Mouse (Mus musculus): ENCODE measurements around the gene Rbfox1. TPM values are rescaled to one million over a fixed set of nuclear protein-coding genes. Genes with fewer than 3 reads are reported as not detected.

Rbfox1 gene
- polyA plus RNA-seq, 1 experiment from 2014 or later = 1.9 TPM

DNA sequence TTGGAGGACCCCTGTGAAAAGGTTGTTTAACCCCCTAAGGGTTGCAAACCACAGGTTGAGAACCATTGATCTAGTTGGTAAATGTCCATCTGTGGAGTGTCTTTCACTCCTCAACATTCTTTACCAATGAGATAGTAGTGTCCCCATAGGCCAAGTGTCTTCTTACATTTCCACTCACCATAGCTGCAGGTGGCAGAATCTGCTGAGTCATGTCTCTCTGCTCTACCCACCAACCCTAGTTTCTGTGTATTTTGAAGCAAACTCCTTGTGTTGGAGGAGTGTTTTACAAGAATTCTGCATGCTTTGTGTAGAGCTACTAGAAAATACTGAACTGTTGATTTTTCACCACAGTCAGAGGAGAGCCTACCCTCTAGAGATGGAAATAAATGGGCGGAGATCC, 1191.2 kb downstream of the Rbfox1 start:
- Histone ChIP-seq H3K36me3 (ENCODE audit: control insufficient read depth, insufficient read depth, low read length) (no peaks in the 10 kb centered on the region), H3K27me3 (ENCODE audit: control insufficient read depth, insufficient read depth, low read length) (no peaks in the 10 kb centered on the region), H3K9ac (ENCODE audit: low read length) (no peak overlapping the region), H3K4me2 (replicated peaks; ENCODE audit: low read depth) (no peak overlapping the region), H3K4me3 (ENCODE audit: low read depth, low read length) (no peak overlapping the region), H3K4me1 (replicated peaks; ENCODE audit: control insufficient read depth, insufficient read depth) (no peaks in the 10 kb centered on the region), H3K9me3 (ENCODE audit: control insufficient read depth, low read length) (no peaks in the 10 kb centered on the region), H3K27ac (replicated peaks) (no peak overlapping the region)
- 97% methylated on average over 1 of the region's 1 CpGs for WGBS
- TF ChIP-seq CTCF (IDR thresholded peaks at IDR 0.05; ENCODE audit: low read depth) (no peak), EP300 (optimal IDR thresholded peaks at IDR 0.05) (no peak)
- DNase-seq (ENCODE audit: low spot score) (no peak), ATAC-seq (ENCODE audit: low FRiP score, low TSS enrichment) (no peak)

DNA sequence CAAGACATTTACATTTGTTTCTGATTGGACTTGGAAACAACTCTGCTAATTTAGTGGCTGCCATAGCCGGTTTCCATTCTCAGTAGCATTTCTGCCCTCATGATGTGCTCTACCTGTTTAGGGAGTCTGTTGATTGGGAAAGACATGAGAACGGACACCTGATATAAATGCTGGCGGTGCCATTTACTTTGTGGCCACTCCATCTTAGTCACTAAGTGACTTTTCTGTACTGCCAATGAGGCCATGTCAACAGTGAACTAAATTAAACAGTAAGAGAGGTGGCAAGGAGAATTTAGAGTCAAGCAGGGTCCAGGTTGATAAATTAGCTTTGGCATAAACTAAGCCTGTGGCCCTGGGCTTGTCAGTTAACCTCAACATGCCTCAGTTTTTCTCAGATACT, 1191.6 kb downstream of the Rbfox1 start:
- ATAC-seq (ENCODE audit: low FRiP score, low TSS enrichment) (no peak), DNase-seq (ENCODE audit: low spot score) (no peak)
- Histone ChIP-seq H3K27me3 (ENCODE audit: control insufficient read depth, insufficient read depth, low read length) (no peaks in the 10 kb centered on the region), H3K36me3 (ENCODE audit: control insufficient read depth, insufficient read depth, low read length) (no peaks in the 10 kb centered on the region), H3K27ac (replicated peaks) (no peak overlapping the region), H3K4me1 (replicated peaks; ENCODE audit: control insufficient read depth, insufficient read depth) (no peaks in the 10 kb centered on the region), H3K4me2 (replicated peaks; ENCODE audit: low read depth) (no peak overlapping the region), H3K4me3 (ENCODE audit: low read depth, low read length) (no peak overlapping the region), H3K9ac (ENCODE audit: low read length) (no peak overlapping the region), H3K9me3 (ENCODE audit: control insufficient read depth, low read length) (no peaks in the 10 kb centered on the region)
- WGBS = 71% methylated on average over 3 of the region's 3 CpGs
- no peak for TF ChIP-seq CTCF (IDR thresholded peaks at IDR 0.05; ENCODE audit: low read depth)
- no peak for TF ChIP-seq EP300 (optimal IDR thresholded peaks at IDR 0.05)

DNA sequence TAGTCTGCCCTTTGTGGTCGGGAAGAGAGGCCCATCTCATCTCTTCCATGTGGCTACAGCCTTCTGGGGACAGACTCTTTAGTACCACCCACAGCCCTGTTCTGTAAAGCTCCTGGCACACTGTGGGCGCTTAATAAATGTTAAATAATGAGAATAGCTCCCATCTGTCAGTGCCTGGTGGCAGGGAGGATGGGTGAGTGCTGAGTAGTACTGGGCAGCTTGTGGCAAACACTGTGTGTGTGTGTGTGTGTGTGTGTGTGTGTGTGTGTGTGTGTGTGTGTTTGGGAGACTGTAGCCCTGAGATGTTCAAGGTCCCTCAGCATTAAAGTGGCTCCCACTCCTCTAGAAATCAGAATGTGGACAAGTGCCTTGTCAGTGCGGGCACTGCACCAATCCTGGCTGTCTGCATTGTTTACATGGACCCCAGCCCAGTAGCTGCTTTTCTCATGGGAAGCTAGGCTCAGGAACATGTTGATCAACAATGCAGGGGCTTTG, 1196.0 kb downstream of the Rbfox1 start:
- Histone ChIP-seq H3K27ac (replicated peaks) (no peak overlapping the region), H3K4me1 (replicated peaks; ENCODE audit: control insufficient read depth, insufficient read depth) (no peaks in the 10 kb centered on the region), H3K4me3 (ENCODE audit: low read depth, low read length) (no peak overlapping the region), H3K4me2 (replicated peaks; ENCODE audit: low read depth) (no peak overlapping the region), H3K9me3 (ENCODE audit: control insufficient read depth, low read length) (no peaks in the 10 kb centered on the region), H3K27me3 (ENCODE audit: control insufficient read depth, insufficient read depth, low read length) (no peaks in the 10 kb centered on the region), H3K36me3 (ENCODE audit: control insufficient read depth, insufficient read depth, low read length) (no peaks in the 10 kb centered on the region), H3K9ac (ENCODE audit: low read length) (no peak overlapping the region)
- whole genome bisulfite sequencing = 58% methylated on average over 3 of the region's 3 CpGs
- TF ChIP-seq CTCF (IDR thresholded peaks at IDR 0.05; ENCODE audit: low read depth) (no peak), EP300 (optimal IDR thresholded peaks at IDR 0.05) (no peak)
- ATAC-seq (ENCODE audit: low FRiP score, low TSS enrichment) (no peak), DNase-seq (ENCODE audit: low spot score) (no peak)

DNA sequence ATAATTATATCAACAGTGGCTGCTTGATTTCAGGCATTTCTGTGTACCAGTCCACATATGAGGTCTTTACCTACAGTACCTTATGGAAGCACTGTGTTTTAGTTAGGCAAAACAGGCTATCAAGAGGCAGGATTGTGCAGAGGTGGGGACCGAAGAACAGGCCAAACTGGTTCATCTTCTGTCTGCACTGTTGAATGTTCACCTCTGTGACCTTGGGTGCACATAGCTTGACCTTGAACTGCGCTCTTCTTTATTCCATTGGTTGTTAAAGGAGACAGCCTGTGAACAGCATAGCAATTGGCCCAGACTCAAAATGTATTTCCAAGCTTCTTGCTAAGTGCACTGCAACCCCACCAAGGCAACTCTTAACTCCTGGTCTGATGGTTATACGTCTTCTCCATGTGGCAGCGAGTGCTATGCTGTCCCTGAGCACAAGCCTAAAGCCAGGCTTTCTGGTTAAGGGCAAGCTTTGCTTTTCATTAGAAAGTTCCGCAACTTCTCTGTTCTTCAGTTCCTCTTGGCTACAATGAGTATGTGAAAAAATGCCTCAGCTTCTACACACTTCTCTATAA, 1196.6 kb downstream of the Rbfox1 start:
- no peaks in the 10 kb centered on the region for H3K9me3 ChIP-seq (ENCODE audit: control insufficient read depth, low read length)
- H3K4me1 ChIP-seq (replicated peaks; ENCODE audit: control insufficient read depth, insufficient read depth) = no peaks in the 10 kb centered on the region
- WGBS = 66% methylated on average over 5 of the region's 5 CpGs
- no peaks in the 10 kb centered on the region for H3K27me3 ChIP-seq (ENCODE audit: control insufficient read depth, insufficient read depth, low read length)
- no peak overlapping the region for H3K27ac ChIP-seq (replicated peaks)
- no peak overlapping the region for H3K9ac ChIP-seq (ENCODE audit: low read length)
- no peaks in the 10 kb centered on the region for H3K36me3 ChIP-seq (ENCODE audit: control insufficient read depth, insufficient read depth, low read length)
- no peak overlapping the region for H3K4me3 ChIP-seq (ENCODE audit: low read depth, low read length)
- no peak overlapping the region for H3K4me2 ChIP-seq (replicated peaks; ENCODE audit: low read depth)
- no peak for TF ChIP-seq CTCF (IDR thresholded peaks at IDR 0.05; ENCODE audit: low read depth)
- TF ChIP-seq EP300 (optimal IDR thresholded peaks at IDR 0.05) = no peak
- ATAC-seq (ENCODE audit: low FRiP score, low TSS enrichment) (no peak), DNase-seq (ENCODE audit: low spot score) (no peak)

DNA sequence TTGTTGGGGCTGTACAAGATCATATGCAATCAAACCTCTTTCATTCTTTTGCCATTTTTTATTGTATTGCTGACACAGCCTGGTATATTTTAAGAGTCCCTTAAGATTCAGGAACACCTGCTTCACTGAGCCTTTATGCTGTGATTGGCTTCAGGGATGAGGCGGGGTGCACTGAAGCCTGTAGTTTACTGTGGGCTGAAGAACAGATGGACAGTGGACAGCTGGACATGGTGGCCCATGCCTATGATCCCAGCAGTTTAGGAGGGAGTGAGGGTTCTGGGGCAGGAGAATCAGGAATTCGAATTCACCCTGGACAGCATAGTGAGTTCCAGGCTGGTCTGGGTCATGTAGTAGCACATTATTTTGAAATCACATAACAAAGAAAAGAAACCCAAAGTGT, 1198.8 kb downstream of the Rbfox1 start:
- 94% methylated on average over 2 of the region's 2 CpGs for WGBS
- no peak overlapping the region for H3K4me3 ChIP-seq (ENCODE audit: low read depth, low read length)
- TF ChIP-seq EP300 (optimal IDR thresholded peaks at IDR 0.05) (no peak), CTCF (IDR thresholded peaks at IDR 0.05; ENCODE audit: low read depth) (no peak)

DNA sequence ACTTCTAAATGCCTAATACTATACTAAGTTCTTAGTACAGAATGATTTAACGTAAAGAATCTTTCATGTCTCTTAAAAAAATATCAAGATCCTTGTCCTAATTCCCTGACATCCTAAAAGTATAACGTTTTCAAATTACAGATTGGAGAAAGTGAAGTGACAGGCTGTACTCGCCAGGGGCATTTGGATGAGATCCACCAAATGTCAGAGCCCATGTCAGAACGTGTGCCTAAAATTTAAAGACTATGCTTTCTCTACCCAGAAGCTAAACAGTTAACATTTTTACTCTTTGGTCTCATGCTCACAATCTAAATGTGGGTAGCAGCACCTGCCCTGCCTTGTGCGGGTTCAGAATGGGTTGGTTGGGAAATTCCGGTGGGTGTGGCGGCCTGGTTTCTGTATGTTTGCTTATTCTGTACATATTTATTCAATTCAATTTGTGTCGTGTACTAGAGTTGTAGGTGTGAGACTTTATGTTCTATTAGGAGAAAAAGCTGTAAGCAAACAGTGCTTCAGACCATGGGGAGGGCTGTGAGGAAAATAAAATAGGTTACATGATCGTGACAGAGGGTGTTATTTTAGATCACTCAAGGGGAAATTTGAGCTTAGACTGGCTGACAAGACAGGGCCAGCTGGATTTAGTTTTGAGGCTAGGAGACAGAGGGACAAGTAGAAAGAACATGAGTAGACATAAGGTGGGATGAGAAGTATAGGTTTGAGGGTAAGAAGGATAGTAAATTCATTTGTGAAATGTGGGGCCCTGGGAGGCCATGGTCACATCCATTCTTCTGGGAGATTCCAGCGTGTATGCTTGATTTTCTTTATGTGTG, 1203.7 kb downstream of the Rbfox1 start:
- 55% methylated on average over 10 of the region's 10 CpGs for WGBS
- H3K36me3 ChIP-seq (ENCODE audit: control insufficient read depth, insufficient read depth, low read length) = no peaks in the 10 kb centered on the region
- H3K27ac ChIP-seq (replicated peaks) = no peak overlapping the region
- H3K4me1 ChIP-seq (replicated peaks; ENCODE audit: control insufficient read depth, insufficient read depth) = no peaks in the 10 kb centered on the region
- DNase-seq (ENCODE audit: low spot score) (peak; percentile 69), ATAC-seq (ENCODE audit: low FRiP score, low TSS enrichment) (peak; percentile 83)
- no peak overlapping the region for H3K9ac ChIP-seq (ENCODE audit: low read length)
- TF ChIP-seq EP300 (optimal IDR thresholded peaks at IDR 0.05) (no peak), CTCF (IDR thresholded peaks at IDR 0.05; ENCODE audit: low read depth) (no peak)
- no peaks in the 10 kb centered on the region for H3K27me3 ChIP-seq (ENCODE audit: control insufficient read depth, insufficient read depth, low read length)
- H3K9me3 ChIP-seq (ENCODE audit: control insufficient read depth, low read length) = no peaks in the 10 kb centered on the region
- no peak overlapping the region for H3K4me3 ChIP-seq (ENCODE audit: low read depth, low read length)
- no peak overlapping the region for H3K4me2 ChIP-seq (replicated peaks; ENCODE audit: low read depth)

More for the DNA sequence above, 1198.8 kb downstream of the Rbfox1 start:
- no peaks in the 10 kb centered on the region for H3K27me3 ChIP-seq (ENCODE audit: control insufficient read depth, insufficient read depth, low read length)
- no peak overlapping the region for H3K27ac ChIP-seq (replicated peaks)
- no peak overlapping the region for H3K9ac ChIP-seq (ENCODE audit: low read length)
- DNase-seq (ENCODE audit: low spot score) (no peak), ATAC-seq (ENCODE audit: low FRiP score, low TSS enrichment) (no peak)
- no peak overlapping the region for H3K4me2 ChIP-seq (replicated peaks; ENCODE audit: low read depth)
- H3K9me3 ChIP-seq (ENCODE audit: control insufficient read depth, low read length) = no peaks in the 10 kb centered on the region
- no peaks in the 10 kb centered on the region for H3K4me1 ChIP-seq (replicated peaks; ENCODE audit: control insufficient read depth, insufficient read depth)
- no peaks in the 10 kb centered on the region for H3K36me3 ChIP-seq (ENCODE audit: control insufficient read depth, insufficient read depth, low read length)
